Mouse (Mus musculus): Measurements from ENCODE around the gene Myt1. TPM values are rescaled to one million over a fixed set of nuclear protein-coding genes. Genes with fewer than 3 reads are reported as not detected.
A peak's percentile ranks its signal among the peaks of the same experiment; 100 is the strongest.

Gene Myt1
- total RNA-seq, 1 experiment: 0.09 TPM

GRCm38 (mm10) chr2:181864536-181864860 lies 101.4 kb downstream of the Myt1 start:
- Histone ChIP-seq H3K36me3 (ENCODE audit: control insufficient read depth, insufficient read depth, low read length, poor library complexity, severe bottlenecking) (peaks cover 3% of the 10 kb centered on the region), H3K9ac (ENCODE audit: insufficient read depth, low read depth, low read length, poor library complexity, severe bottlenecking) (peak overlapping the region; percentile 74), H3K4me1 (ENCODE audit: control insufficient read depth in 2 of 2, insufficient read depth in 2 of 2, low read length in 2 of 2, poor library complexity in 1 of 2) (no peaks in the 10 kb centered on the region), H3K4me3 (ENCODE audit: insufficient read depth in 1 of 2, low read depth in 1 of 2, low read length in 2 of 2, poor library complexity in 1 of 2, severe bottlenecking in 1 of 2) (peak overlapping the region; percentile 74 to 79), H3K9me3 (ENCODE audit: control insufficient read depth, insufficient read depth, low read depth, low read length) (no peaks in the 10 kb centered on the region), H3K27ac (ENCODE audit: insufficient read depth, low read depth, low read length, poor library complexity, severe bottlenecking) (no peak overlapping the region)
- TF ChIP-seq ZC3H11A (IDR thresholded peaks at IDR 0.05; ENCODE audit: borderline replicate concordance, low read depth, low read length) (no peak), CHD2 (IDR thresholded peaks at IDR 0.05; ENCODE audit: low read depth, low read length) (no peak), MAFK (IDR thresholded peaks at IDR 0.05; ENCODE audit: insufficient read depth, low read depth, low read length) (no peak), HCFC1 (IDR thresholded peaks at IDR 0.05; ENCODE audit: borderline replicate concordance, insufficient read depth, low read length) (no peak), ZNF384 (IDR thresholded peaks at IDR 0.05; ENCODE audit: low read depth, low read length) (no peak)
- DNase-seq (ENCODE audit: low read depth, low spot score): no peak
- in situ Hi-C loops (cut with MboI; ENCODE audit: low sequenced_read_pairs in 2 of 2, unreplicated experiment in 2 of 2): no loop called here

GRCm38 (mm10) chr2:181866931-181867330 lies 103.8 kb downstream of the Myt1 start:
- H3K27ac ChIP-seq (ENCODE audit: insufficient read depth, low read depth, low read length, poor library complexity, severe bottlenecking): no peak overlapping the region
- no peaks in the 10 kb centered on the region for H3K4me1 ChIP-seq (ENCODE audit: control insufficient read depth in 2 of 2, insufficient read depth in 2 of 2, low read length in 2 of 2, poor library complexity in 1 of 2)
- TF ChIP-seq ZC3H11A (IDR thresholded peaks at IDR 0.05; ENCODE audit: borderline replicate concordance, low read depth, low read length) (peak; percentile 46; the same call in 1 of the 2 replicates), HCFC1 (IDR thresholded peaks at IDR 0.05; ENCODE audit: borderline replicate concordance, insufficient read depth, low read length) (no peak)
- in situ Hi-C loops (cut with MboI; ENCODE audit: low sequenced_read_pairs in 2 of 2, unreplicated experiment in 2 of 2): no loop called here
- no peaks in the 10 kb centered on the region for H3K9me3 ChIP-seq (ENCODE audit: control insufficient read depth, insufficient read depth, low read depth, low read length)
- peaks cover 3% of the 10 kb centered on the region for H3K36me3 ChIP-seq (ENCODE audit: control insufficient read depth, insufficient read depth, low read length, poor library complexity, severe bottlenecking)
- H3K9ac ChIP-seq (ENCODE audit: insufficient read depth, low read depth, low read length, poor library complexity, severe bottlenecking): no peak overlapping the region
- DNase-seq (ENCODE audit: low read depth, low spot score): peak; percentile 43
- H3K4me3 ChIP-seq (ENCODE audit: insufficient read depth in 1 of 2, low read depth in 1 of 2, low read length in 2 of 2, poor library complexity in 1 of 2, severe bottlenecking in 1 of 2): no peak overlapping the region

GRCm38 (mm10) chr2:181871039-181871438 lies 107.9 kb downstream of the Myt1 start:
- no peaks in the 10 kb centered on the region for H3K4me1 ChIP-seq (ENCODE audit: control insufficient read depth in 2 of 2, insufficient read depth in 2 of 2, low read length in 2 of 2, poor library complexity in 1 of 2)
- peaks cover 3% of the 10 kb centered on the region for H3K36me3 ChIP-seq (ENCODE audit: control insufficient read depth, insufficient read depth, low read length, poor library complexity, severe bottlenecking)
- H3K9ac ChIP-seq (ENCODE audit: insufficient read depth, low read depth, low read length, poor library complexity, severe bottlenecking): no peak overlapping the region
- no peak for DNase-seq (ENCODE audit: low read depth, low spot score)
- TF ChIP-seq MAFK (IDR thresholded peaks at IDR 0.05; ENCODE audit: insufficient read depth, low read depth, low read length): no peak
- TF ChIP-seq CHD2 (IDR thresholded peaks at IDR 0.05; ENCODE audit: low read depth, low read length): no peak
- no peak for TF ChIP-seq ZC3H11A (IDR thresholded peaks at IDR 0.05; ENCODE audit: borderline replicate concordance, low read depth, low read length)
- no peak for TF ChIP-seq ZNF384 (IDR thresholded peaks at IDR 0.05; ENCODE audit: low read depth, low read length)
- no peak for TF ChIP-seq HCFC1 (IDR thresholded peaks at IDR 0.05; ENCODE audit: borderline replicate concordance, insufficient read depth, low read length)
- H3K27ac ChIP-seq (ENCODE audit: insufficient read depth, low read depth, low read length, poor library complexity, severe bottlenecking): no peak overlapping the region
- in situ Hi-C loops (cut with MboI; ENCODE audit: low sequenced_read_pairs in 2 of 2, unreplicated experiment in 2 of 2): no loop called here
- no peaks in the 10 kb centered on the region for H3K9me3 ChIP-seq (ENCODE audit: control insufficient read depth, insufficient read depth, low read depth, low read length)
- no peak overlapping the region for H3K4me3 ChIP-seq (ENCODE audit: insufficient read depth in 1 of 2, low read depth in 1 of 2, low read length in 2 of 2, poor library complexity in 1 of 2, severe bottlenecking in 1 of 2)

Other genes starting within 250 kb of the Myt1 start
- 67.2 and 87.6 TPM in 2 replicates for gene Dnajc5, start 242.8 kb upstream of the Myt1 start, total RNA-seq (2012; rRNA removed)
- 24.0 and 34.5 TPM in 2 replicates for gene Uckl1, start 178.4 kb upstream of the Myt1 start, total RNA-seq (2012; rRNA removed)
- gene Prpf6, start 171.5 kb upstream of the Myt1 start, total RNA-seq (2012; rRNA removed): 58.7 and 67.8 TPM in 2 replicates
- gene Zfp512b, start 170.5 kb upstream of the Myt1 start, total RNA-seq (2012; rRNA removed): 38.2 and 50.7 TPM in 2 replicates
- gene Samd10, start 164.1 kb upstream of the Myt1 start, total RNA-seq (2012; rRNA removed): 3.4 TPM in 2 replicates
- gene Gm29797, start 106.3 kb upstream of the Myt1 start, total RNA-seq (2012; rRNA removed): 1.8 and 9.3 TPM in 2 replicates
- gene Sox18, start 91.7 kb upstream of the Myt1 start, total RNA-seq (2012; rRNA removed): 0.36 and 0.42 TPM in 2 replicates
- gene Tcea2, start 83.0 kb upstream of the Myt1 start, total RNA-seq (2012; rRNA removed): 11.4 and 23.0 TPM in 2 replicates
- 27.3 and 31.7 TPM in 2 replicates for gene Rgs19, start 69.4 kb upstream of the Myt1 start, total RNA-seq (2012; rRNA removed)
- not detected in 2 replicates for gene Lkaaear1, start 64.9 kb upstream of the Myt1 start, total RNA-seq (2012; rRNA removed)
- 2.9 and 3.0 TPM in 2 replicates for gene Oprl1, start 48.3 kb upstream of the Myt1 start, total RNA-seq (2012; rRNA removed)
- 11.8 and 15.7 TPM in 2 replicates for gene Pcmtd2, start 74.5 kb downstream of the Myt1 start, total RNA-seq (2012; rRNA removed)
- gene Polr3k, start 101.0 kb downstream of the Myt1 start, total RNA-seq (2012; rRNA removed): 21.3 and 26.9 TPM in 2 replicates
- gene Gm14496, start 227.8 kb downstream of the Myt1 start, total RNA-seq (2012; rRNA removed): not detected in 2 replicates

Data from ES-E14 (cell line).